Mouse (Mus musculus) spleen, adult 2 months (tissue): ENCODE measurements around the gene Doxl2. TPM values are rescaled to one million over a fixed set of nuclear protein-coding genes. Genes with fewer than 3 reads are reported as not detected.

ENCODE experiments used
- DNase-seq, 2 experiments: peaks; one replicate each; pipeline versions ENCODE4 v3.0.0 to v3.0.0-alpha.2; 2012 to 2021; ENCODE audit warnings: low spot score in 2 of 2, low read depth in 1 of 2
- H3K27ac ChIP-seq: fragments of 200-500 bp; 2 replicates; pipeline ENCODE4 v1.5.1; 2012; ENCODE audit warnings: low read length, inconsistent platforms; ENCODE audit not compliant: insufficient read depth
- H3K27me3 ChIP-seq: fragments of 200-500 bp; 2 replicates; pipeline ENCODE4 v1.6.1; 2012; ENCODE audit warnings: mild to moderate bottlenecking, moderate library complexity, low read length, inconsistent platforms; ENCODE audit not compliant: control insufficient read depth, insufficient read depth
- H3K36me3 ChIP-seq: fragments of 200-500 bp; 2 replicates; pipeline ENCODE4 v1.6.1; 2012; ENCODE audit warnings: mild to moderate bottlenecking, low read length, inconsistent platforms; ENCODE audit not compliant: control insufficient read depth, insufficient read depth
- H3K4me1 ChIP-seq: fragments of 200-500 bp; 2 replicates; pipeline ENCODE4 v1.6.1; 2011; ENCODE audit warnings: inconsistent platforms; ENCODE audit not compliant: control insufficient read depth, insufficient read depth, insufficient read length
- H3K4me3 ChIP-seq: fragments of 200-500 bp; 2 replicates; pipeline ENCODE4 v1.5.1; 2011; ENCODE audit warnings: mild to moderate bottlenecking, inconsistent platforms; ENCODE audit not compliant: insufficient read depth, insufficient read length; ENCODE audit errors: extremely low read depth
- CTCF ChIP-seq: fragments of 200-500 bp; IDR thresholded peaks from 2 replicates; pipeline ENCODE4 v1.5.1; 2011; ENCODE audit warnings: mild to moderate bottlenecking, inconsistent platforms; ENCODE audit not compliant: insufficient read depth, insufficient read length, insufficient replicate concordance; ENCODE audit errors: extremely low read depth
- POLR2A ChIP-seq: fragments of 200-500 bp; IDR thresholded peaks from 2 replicates; pipeline ENCODE4 v1.6.1; 2011; ENCODE audit warnings: low read depth, low read length, inconsistent platforms
- WGBS: fragments of 180-500 bp; shearing (Covaris S2); methylation state at CpG from one replicate; pipeline ENCODE4 v1.1.7; 2018; 5-methylcytosine and 5-hydroxymethylcytosine counted together
- polyA plus RNA-seq: library from polyadenylated mRNA; depleted of rRNA; stranded (reverse); fragments of >200 nt; gene quantifications from 2 replicates; pipeline ENCODE4 v1.2.3, GENCODE M21; 2012; rRNA removed

The Doxl2 gene
- 0.02 TPM in 1 of 2 replicates, not detected in the other for polyA plus RNA-seq

DNA sequence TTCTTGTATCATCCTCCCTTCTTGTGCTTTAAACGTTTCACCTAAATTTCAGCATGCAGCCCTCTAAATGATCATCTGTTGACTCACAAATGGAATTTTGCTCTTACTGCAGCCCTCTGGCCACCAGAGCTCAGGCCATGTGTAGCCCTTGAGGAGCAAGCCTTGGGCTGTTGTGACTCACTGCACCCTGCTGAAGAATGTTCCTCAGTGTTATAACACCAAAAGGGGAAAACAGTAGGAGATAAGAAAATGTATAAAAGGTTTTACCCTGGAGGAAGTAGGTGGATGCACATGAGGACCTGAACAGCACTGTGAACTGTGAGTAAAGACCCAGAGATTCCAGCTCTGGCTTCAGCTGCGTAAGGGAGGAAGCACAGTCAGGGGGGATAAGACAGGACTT is at the start of gene Doxl2:
Gene Doxl2 (plus strand): TSS at position 301 of the 400 bp plus-strand sequence.
- no peak within 1 kb of the TSS for H3K4me3 ChIP-seq

DNA sequence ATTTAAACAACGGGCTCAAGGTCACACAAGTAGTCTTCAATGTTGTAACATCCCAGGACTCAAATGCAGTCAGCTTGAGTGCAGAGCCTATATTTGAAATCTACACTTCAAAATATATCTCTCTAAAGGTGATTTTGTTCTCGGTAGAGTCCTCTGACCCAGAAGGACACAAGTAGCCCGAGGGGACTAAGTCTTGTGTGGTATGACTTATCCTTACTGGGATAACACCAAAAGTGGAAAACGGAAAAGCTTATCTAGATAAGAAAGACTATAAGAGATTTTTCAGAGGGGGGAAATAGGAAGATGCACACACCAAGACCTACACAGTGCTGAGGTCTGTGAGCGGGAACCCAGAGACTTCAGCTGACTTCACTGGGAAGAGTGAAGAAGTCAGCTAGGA is 45.2 kb upstream of the Doxl2 start, which contains the start of gene 1600015I10Rik:
Gene 1600015I10Rik (plus strand): TSS at position 301 of the 400 bp plus-strand sequence.
- WGBS: 90% methylated on average over 5 of the region's 5 CpGs
- Histone ChIP-seq H3K4me3 (no peak within 1 kb of the TSS), H3K36me3 (no peaks in the 10 kb centered on the region), H3K27me3 (no peaks in the 10 kb centered on the region), H3K4me1 (no peaks in the 10 kb centered on the region), H3K27ac (no peak within 1 kb of the TSS)
- TF ChIP-seq POLR2A (no peak), CTCF (no peak)
- DNase-seq: no peak

More for the DNA sequence above, at the start of gene Doxl2:
- TF ChIP-seq POLR2A: no peak
- no peak for TF ChIP-seq CTCF
- DNase-seq: no peak
- Histone ChIP-seq H3K36me3 (no peaks in the 10 kb centered on the region), H3K27ac (no peak within 1 kb of the TSS), H3K27me3 (0 out of 2 replicates have a peak, but pooled peaks cover 2% of the 10 kb centered on the region), H3K4me1 (no peaks in the 10 kb centered on the region)
- WGBS: 87% methylated on average over 2 of the region's 2 CpGs

DNA sequence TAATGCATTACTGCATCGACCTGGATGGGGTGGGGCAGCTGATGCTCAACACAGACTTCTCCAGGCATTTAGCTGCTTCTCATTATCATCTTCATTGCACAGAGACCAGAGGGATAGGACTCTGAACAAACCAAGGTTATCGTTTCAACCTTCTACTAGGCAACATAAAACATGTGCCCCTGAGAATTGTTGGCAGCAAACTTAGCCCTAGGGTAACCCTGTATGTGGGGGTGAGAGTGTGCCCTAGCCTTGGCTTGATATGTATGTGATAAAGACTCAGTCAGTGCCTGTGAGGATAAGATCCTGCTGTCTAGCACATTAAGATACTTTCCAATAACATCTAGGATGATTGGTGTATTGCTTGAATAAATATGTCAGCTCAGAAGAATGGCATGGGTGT is 25.2 kb upstream of the Doxl2 start:
- Histone ChIP-seq H3K27ac (no peak overlapping the region), H3K4me3 (no peak overlapping the region), H3K36me3 (no peaks in the 10 kb centered on the region), H3K27me3 (no peaks in the 10 kb centered on the region), H3K4me1 (no peaks in the 10 kb centered on the region)
- no peak for DNase-seq
- 75% methylated on average over 2 of the region's 2 CpGs for WGBS
- TF ChIP-seq POLR2A (no peak), CTCF (no peak)

DNA sequence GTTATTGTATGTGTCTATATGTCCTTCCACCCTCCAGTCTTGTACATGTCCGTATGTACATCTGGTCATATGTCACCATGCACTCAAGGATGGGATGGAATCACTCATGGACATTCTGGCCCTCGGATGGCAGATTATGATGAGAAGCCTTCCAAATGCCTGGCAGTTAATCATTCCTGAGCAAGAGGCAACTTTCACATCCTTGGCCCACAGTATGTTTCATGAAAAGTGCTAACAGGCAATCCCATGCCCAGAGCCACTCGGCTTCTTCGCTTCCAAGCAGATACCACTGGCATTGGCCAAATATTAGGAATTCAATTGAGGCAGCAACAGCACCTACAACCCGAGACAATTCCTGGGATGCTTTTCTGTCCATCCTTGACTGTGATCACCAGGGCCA is 24.1 kb upstream of the Doxl2 start:
- H3K27ac ChIP-seq: no peak overlapping the region
- no peaks in the 10 kb centered on the region for H3K27me3 ChIP-seq
- WGBS: 90% methylated on average over 5 of the region's 5 CpGs
- no peaks in the 10 kb centered on the region for H3K36me3 ChIP-seq
- no peak overlapping the region for H3K4me3 ChIP-seq
- H3K4me1 ChIP-seq: no peaks in the 10 kb centered on the region
- TF ChIP-seq POLR2A (no peak), CTCF (no peak)
- no peak for DNase-seq

DNA sequence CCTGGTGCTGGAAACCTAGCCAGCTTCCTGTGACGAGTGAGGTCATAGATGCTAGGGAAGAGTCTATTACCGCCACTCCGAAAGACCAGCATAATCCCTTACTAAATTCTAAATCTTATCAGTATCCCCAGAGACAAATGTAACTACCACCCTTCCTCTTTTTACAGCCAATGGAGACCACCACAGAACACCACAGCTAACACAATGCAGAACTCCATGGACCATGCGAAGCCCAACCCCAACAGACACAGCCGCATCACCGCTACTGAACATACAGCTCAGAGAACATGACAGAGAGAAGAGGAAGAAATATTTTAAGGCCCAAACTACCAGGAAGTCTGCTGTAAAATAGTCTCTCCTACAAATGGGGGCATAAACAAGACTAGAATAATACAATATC is 23.1 kb upstream of the Doxl2 start:
- no peaks in the 10 kb centered on the region for H3K4me1 ChIP-seq
- 40% methylated on average over 6 of the region's 6 CpGs for WGBS
- no peak overlapping the region for H3K27ac ChIP-seq
- no peaks in the 10 kb centered on the region for H3K27me3 ChIP-seq
- DNase-seq: no peak
- TF ChIP-seq POLR2A (no peak), CTCF (no peak)
- H3K36me3 ChIP-seq: no peaks in the 10 kb centered on the region
- H3K4me3 ChIP-seq: no peak overlapping the region

DNA sequence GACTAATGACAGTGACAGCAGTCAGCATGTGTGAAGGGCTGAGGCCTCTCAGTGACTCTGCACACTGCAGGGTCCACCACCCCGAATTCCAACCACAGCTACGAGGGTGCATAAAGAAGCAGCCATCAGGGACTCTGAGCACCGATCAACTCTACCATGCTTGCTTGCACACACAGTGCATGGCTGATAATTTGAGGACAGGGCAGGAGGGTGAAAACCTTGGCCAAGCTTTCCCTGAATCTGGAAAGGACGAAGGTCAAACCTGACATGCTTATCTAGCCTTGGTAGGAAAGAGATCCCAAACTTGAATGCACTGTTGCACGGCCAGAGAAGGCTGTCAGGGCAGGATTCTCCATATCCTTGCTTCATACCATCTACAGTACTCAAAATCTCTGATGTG is 21.5 kb upstream of the Doxl2 start:
- Histone ChIP-seq H3K4me1 (no peaks in the 10 kb centered on the region), H3K27me3 (no peaks in the 10 kb centered on the region), H3K27ac (no peak overlapping the region), H3K4me3 (no peak overlapping the region), H3K36me3 (no peaks in the 10 kb centered on the region)
- DNase-seq: no peak
- TF ChIP-seq POLR2A: no peak
- no peak for TF ChIP-seq CTCF
- WGBS: 80% methylated on average over 5 of the region's 5 CpGs

DNA sequence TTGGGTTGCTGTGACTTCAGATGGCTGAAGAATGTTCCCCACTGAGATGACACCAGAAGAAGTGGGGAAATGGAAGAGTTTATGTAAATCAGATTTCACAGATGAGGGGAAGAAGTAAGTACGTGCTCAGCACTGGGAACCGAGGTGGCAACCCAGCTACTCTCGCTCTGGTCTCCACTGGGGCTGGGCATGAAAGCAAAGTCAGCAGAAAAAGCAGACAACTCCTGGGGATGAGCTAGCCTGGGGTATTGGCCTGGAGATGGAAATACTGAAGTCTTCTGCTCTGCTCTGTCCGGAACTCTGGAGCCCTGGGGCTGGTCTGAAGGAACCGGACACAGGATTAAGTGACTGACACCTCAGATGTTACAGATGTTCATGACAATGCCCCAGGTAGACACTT is 20.6 kb upstream of the Doxl2 start:
- TF ChIP-seq CTCF: no peak
- no peak for TF ChIP-seq POLR2A

More for the DNA sequence above, 20.6 kb upstream of the Doxl2 start:
- no peak for DNase-seq
- 84% methylated on average over 5 of the region's 5 CpGs for WGBS
- H3K27me3 ChIP-seq: no peaks in the 10 kb centered on the region
- no peaks in the 10 kb centered on the region for H3K4me1 ChIP-seq
- H3K4me3 ChIP-seq: no peak overlapping the region
- no peaks in the 10 kb centered on the region for H3K36me3 ChIP-seq
- H3K27ac ChIP-seq: no peak overlapping the region
